Mouse (Mus musculus) heart, postnatal 0 days (tissue): ENCODE measurements around the gene Got2. TPM values are rescaled to one million over a fixed set of nuclear protein-coding genes. Genes with fewer than 3 reads are reported as not detected.
"Not testable (repeated sequence)": the region's sequence is repeated elsewhere in the genome, so short reads cannot be mapped to it uniquely, and the experiment has no call there.

ENCODE experiments used
- ATAC-seq: fragments of 200-750 bp; cut with Nextera tagmentation; 2 replicates; pipeline ENCODE4 v1.8.0; 2017; ENCODE audit warnings: low read depth, moderate number of reproducible peaks, moderate library complexity; ENCODE audit not compliant: insufficient read depth
- DNase-seq: peaks from one replicate; pipeline ENCODE4 v3.0.0-alpha.2; 2016; ENCODE audit warnings: low spot score
- H3K27ac ChIP-seq: fragments of 300-500 bp; sonication (generic); 2 replicates; pipeline ENCODE4 v1.5.1; 2014; ENCODE audit warnings: low read depth, mild to moderate bottlenecking
- H3K27me3 ChIP-seq: fragments of 300-500 bp; sonication (generic); 2 replicates; pipeline ENCODE4 v1.6.1; 2014; ENCODE audit warnings: low read length, mixed read lengths; ENCODE audit not compliant: control insufficient read depth, insufficient read depth
- H3K36me3 ChIP-seq: fragments of 300-500 bp; sonication (generic); replicated peaks from 2 replicates; pipeline ENCODE4 v1.6.1; 2014; ENCODE audit warnings: low read length, mixed read lengths; ENCODE audit not compliant: control insufficient read depth, insufficient read depth
- H3K4me1 ChIP-seq: fragments of 300-500 bp; sonication (generic); 2 replicates; pipeline ENCODE4 v1.6.1; 2014; ENCODE audit warnings: antibody characterized with exemption; ENCODE audit not compliant: control insufficient read depth, insufficient read depth
- H3K4me2 ChIP-seq: fragments of 300-500 bp; sonication (generic); 2 replicates; pipeline ENCODE4 v1.6.1; 2014; ENCODE audit warnings: low read depth, mild to moderate bottlenecking, low read length, moderate library complexity
- H3K4me3 ChIP-seq: fragments of 300-500 bp; sonication (generic); 2 replicates; pipeline ENCODE4 v1.5.1; 2014; ENCODE audit warnings: low read depth, low read length
- H3K9ac ChIP-seq: fragments of 300-500 bp; sonication (generic); replicated peaks from 2 replicates; pipeline ENCODE4 v1.6.1; 2014; ENCODE audit warnings: low read depth, low read length, mixed read lengths
- H3K9me3 ChIP-seq: fragments of 300-500 bp; sonication (generic); replicated peaks from 2 replicates; pipeline ENCODE4 v1.6.1; 2016; ENCODE audit warnings: low read length; ENCODE audit not compliant: control insufficient read depth
- CTCF ChIP-seq: IDR thresholded peaks from 2 replicates; pipeline ENCODE4 v1.5.1; 2016; ENCODE audit warnings: antibody characterized with exemption, control low read depth, low read depth
- EP300 ChIP-seq: IDR thresholded peaks from 2 replicates; pipeline ENCODE4 v1.6.1; 2016; ENCODE audit warnings: antibody characterized with exemption, low read depth
- WGBS: fragments of 180-500 bp; shearing (Covaris S2); extraction: QIAGEN DNeasy Blood & Tissue Kit; methylation state at CpG from one replicate; pipeline ENCODE4 v1.1.7; 2014; 5-methylcytosine and 5-hydroxymethylcytosine counted together
- polyA plus RNA-seq: library from polyadenylated mRNA; unstranded; fragments of >200 nt; fragmentation: Nextera tagmentation; extraction: Ambion mirVana; gene quantifications from 2 replicates; pipeline ENCODE4 v1.2.1, GENCODE M21; 2015
- total RNA-seq: library from RNA; depleted of rRNA; stranded (reverse); fragments of >200 nt; gene quantifications from 2 replicates; pipeline ENCODE4 v1.2.3, GENCODE M21; 2014; ENCODE audit warnings: low replicate concordance

The Got2 gene
- total and polyA plus RNA-seq, 2 experiments from 2014 or later = 617 to 624 TPM

DNA sequence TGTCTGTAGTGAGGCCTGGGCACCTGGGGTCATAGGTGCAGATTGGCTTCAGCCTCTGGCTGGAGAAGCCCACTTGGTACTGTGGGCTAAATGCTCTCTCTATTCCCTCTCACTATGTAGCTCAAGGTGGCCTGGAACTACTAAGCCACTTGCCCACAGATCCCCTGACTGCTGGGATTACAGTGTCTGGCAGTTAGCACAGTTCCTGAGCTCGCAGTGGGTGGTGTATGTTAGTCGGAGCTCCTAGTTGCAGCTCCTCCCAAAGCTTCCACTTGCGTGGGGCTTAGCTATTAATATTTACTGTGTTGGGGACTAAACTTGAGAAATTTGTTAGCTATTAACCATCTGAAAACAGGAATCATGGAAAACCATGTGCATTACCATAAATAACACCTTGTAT, 6.8 kb downstream of the Got2 start:
- no peak for ATAC-seq
- TF ChIP-seq CTCF (no peak), EP300 (no peak)
- DNase-seq = no peak
- peaks cover 10% of the 10 kb centered on the region for H3K36me3 ChIP-seq
- WGBS = 52% methylated on average over 3 of the region's 3 CpGs
- H3K27ac ChIP-seq = no peak overlapping the region
- H3K9ac ChIP-seq = 0 out of 2 replicates have a peak overlapping the region, but pooled peaks have one; percentile 7
- no peak overlapping the region for H3K4me3 ChIP-seq
- no peak overlapping the region for H3K4me2 ChIP-seq
- no peaks in the 10 kb centered on the region for H3K27me3 ChIP-seq
- peaks cover 24% of the 10 kb centered on the region for H3K4me1 ChIP-seq
- H3K9me3 ChIP-seq = no peaks in the 10 kb centered on the region

DNA sequence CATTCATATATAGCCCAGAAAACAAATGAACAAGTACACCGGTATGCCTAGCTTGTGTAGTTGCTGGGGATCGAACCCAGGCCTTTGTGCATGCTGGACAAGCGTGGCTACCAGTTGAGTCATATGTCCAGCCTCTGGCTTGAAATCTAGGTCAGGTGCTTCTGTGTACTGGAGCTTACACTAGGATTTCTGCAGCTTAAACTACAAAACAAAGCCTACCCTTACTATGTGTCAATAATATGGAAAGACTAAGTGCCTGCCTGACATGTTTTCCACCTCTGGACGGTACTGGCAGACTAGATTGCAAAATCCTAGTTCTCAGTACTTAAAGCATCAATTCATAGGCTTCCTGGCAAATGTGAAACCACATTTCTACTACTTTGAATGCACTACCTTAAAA, 8.5 kb downstream of the Got2 start:
- Histone ChIP-seq H3K9ac (no peak overlapping the region), H3K27me3 (no peaks in the 10 kb centered on the region), H3K27ac (no peak overlapping the region), H3K4me2 (no peak overlapping the region), H3K4me1 (0 out of 2 replicates have a peak, but pooled peaks cover 11% of the 10 kb centered on the region), H3K36me3 (peaks cover 24% of the 10 kb centered on the region), H3K4me3 (no peak overlapping the region), H3K9me3 (no peaks in the 10 kb centered on the region)
- ATAC-seq (no peak), DNase-seq (no peak)
- WGBS = 83% methylated on average over 4 of the region's 4 CpGs
- no peak for TF ChIP-seq EP300
- no peak for TF ChIP-seq CTCF

DNA sequence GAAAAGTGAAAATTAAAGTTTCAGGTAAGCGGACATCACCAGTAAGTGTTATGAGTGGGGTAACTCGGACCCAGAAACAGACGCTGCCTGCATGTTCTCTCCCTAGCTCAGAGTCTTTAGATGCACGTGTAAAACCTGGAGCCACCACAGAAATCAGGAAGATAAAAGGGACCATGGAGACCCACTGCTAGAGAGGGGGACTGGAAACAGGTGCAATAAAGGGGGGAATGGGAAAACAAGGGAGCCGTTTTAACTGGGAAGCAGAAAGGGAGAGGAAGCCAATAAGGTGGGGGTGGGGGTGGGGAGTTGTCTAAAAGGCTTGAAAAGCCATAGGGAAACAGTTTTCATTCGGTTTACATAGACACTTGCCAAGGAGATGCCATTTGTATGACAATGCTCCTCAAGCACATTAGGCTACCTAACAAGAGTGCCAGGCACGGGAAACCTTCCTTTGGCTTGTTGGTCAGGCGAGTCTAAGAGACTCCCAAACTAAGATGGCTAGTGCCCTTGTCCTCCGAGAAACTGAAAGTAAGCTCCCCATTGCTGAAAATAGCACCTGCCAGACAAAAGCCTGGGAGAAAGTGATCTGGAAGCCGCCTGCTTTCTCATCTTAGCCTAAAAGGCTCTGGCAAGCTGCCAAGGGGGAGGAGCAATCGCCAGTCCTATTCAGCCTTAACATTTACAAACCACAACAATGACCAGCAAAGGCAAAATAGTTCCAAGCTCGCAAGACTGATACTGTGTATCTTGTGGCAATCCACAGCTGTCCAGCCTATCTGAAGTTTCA, 10.0 kb downstream of the Got2 start:
- peaks cover 38% of the 10 kb centered on the region for H3K36me3 ChIP-seq
- H3K9ac ChIP-seq = peak overlapping the region; percentile 45; the same call in 1 of the 2 replicates
- DNase-seq = peak; percentile 58
- no peaks in the 10 kb centered on the region for H3K27me3 ChIP-seq
- 31% methylated on average over 12 of the region's 12 CpGs for WGBS
- H3K4me3 ChIP-seq = peak overlapping the region; percentile 42
- peak overlapping the region; percentile 81 for H3K27ac ChIP-seq
- H3K9me3 ChIP-seq = no peaks in the 10 kb centered on the region
- H3K4me2 ChIP-seq = peak overlapping the region; percentile 60
- ATAC-seq = peak; percentile 31; the same call in 1 of the 2 replicates
- TF ChIP-seq EP300 = no peak
- no peak for TF ChIP-seq CTCF
- 0 out of 2 replicates have a peak, but pooled peaks cover 8% of the 10 kb centered on the region for H3K4me1 ChIP-seq

DNA sequence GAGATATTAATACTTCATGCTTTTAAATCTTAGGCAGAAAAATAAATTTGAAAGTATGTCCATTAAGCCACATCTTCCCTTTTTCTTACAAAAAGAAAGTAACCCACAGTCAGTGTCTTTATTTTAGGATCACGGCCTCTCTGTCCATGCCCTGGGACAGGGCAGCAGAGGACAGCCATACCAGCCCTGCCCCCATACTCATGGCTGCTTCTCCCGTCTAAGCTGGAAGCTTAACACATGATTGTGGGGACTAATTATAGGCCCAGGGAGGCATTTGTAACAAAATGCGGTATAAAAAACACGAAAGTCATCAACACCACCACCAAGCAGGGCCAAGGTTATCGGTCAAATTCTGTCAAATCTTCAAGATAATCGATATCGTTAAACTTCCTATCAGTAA, 13.1 kb downstream of the Got2 start:
- Histone ChIP-seq H3K4me3 (no peak overlapping the region), H3K9me3 (no peaks in the 10 kb centered on the region), H3K27ac (peak overlapping the region; percentile 72), H3K27me3 (no peaks in the 10 kb centered on the region), H3K4me2 (no peak overlapping the region), H3K36me3 (peaks cover 69% of the 10 kb centered on the region), H3K4me1 (0 out of 2 replicates have a peak, but pooled peaks cover 8% of the 10 kb centered on the region), H3K9ac (no peak overlapping the region)
- WGBS = 69% methylated on average over 7 of the region's 7 CpGs
- ATAC-seq = peak; percentile 79
- no peak for DNase-seq
- no peak for TF ChIP-seq EP300
- TF ChIP-seq CTCF = no peak

DNA sequence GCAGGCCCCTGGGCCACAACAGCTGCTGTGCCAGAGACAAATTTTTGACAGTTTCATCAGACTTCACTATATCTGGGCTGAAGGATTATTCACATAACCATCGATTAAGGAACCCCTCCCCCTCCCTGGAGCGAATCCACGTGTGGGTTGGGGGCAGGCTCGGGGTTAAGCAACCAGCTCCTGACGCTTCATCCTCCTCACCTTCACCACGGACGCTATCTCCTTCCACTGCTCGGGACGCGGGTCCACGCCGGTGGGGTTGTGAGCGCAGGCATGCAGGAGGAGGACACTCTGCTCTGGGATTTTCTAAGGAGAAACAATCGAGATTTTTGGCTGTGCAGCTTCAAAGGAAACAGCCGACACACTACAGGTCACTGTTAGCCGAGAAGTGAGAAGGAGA, 16.7 kb downstream of the Got2 start:
- no peak overlapping the region for H3K9ac ChIP-seq
- no peaks in the 10 kb centered on the region for H3K27me3 ChIP-seq
- ATAC-seq = no peak
- TF ChIP-seq EP300 (no peak), CTCF (no peak)
- H3K36me3 ChIP-seq = peaks cover 96% of the 10 kb centered on the region
- H3K4me3 ChIP-seq = no peak overlapping the region
- H3K4me2 ChIP-seq = no peak overlapping the region
- H3K27ac ChIP-seq = no peak overlapping the region
- WGBS = 88% methylated on average over 16 of the region's 16 CpGs
- no peaks in the 10 kb centered on the region for H3K4me1 ChIP-seq
- H3K9me3 ChIP-seq = no peaks in the 10 kb centered on the region
- DNase-seq = no peak

DNA sequence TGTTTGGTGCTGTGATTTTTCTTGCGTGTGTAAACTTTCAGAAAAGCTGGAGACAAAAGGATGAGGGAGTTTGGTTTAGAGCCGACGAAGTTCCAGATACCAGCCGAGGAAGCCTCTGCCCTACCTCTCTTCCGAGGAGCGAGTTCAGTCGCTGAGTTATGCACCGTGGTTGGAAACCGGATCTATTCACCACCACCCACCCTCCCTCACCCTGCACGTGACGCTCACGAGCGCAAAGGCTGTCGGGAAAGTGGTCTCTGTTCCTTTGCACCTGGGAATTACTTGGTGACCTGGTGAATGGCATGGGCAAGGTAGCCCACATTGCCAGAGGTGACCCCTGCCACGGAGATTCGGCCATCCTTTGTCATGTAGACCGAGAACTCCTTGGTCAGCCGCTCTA, 23.5 kb downstream of the Got2 start:
- not testable (repeated sequence) for H3K4me2 ChIP-seq, ATAC-seq, DNase-seq, H3K27ac ChIP-seq, H3K4me3 ChIP-seq, H3K4me1 ChIP-seq, H3K9me3 ChIP-seq, H3K27me3 ChIP-seq, H3K9ac ChIP-seq
- H3K36me3 ChIP-seq = peaks cover 52% of the 10 kb centered on the region
- WGBS = 92% methylated on average over 17 of the region's 18 CpGs

DNA sequence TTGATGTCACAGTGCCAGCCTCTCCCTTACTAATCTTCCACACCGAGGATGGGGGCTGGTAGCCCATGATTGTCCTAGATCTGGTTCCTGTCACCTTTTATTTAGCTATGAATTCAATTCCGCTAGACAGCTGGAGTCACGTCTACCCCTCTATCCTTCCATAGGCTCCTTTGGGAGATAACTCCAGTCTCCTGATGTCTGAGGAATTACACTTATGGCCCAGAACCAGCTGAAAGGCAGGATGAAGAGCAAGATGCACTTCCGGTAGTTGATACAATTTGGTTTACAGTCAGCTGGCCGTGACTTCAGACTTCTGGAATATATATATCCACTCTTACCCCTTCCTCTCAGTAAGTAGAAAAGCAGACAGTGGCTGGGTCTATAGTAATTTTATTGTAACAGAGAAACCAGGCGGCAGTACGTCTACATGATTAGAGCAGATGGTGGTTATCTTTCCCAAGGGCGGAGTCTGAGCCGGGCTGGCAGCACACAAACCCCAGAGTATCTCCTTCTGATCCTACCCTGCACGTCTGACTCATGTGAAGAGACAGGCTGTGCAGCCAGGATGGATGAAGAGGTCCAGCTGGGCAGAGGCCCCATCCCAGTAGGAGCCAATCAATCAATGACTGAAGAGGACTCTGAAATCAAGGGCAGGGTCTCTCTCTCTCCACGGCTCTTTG, 24.4 kb downstream of the Got2 start:
- not testable (repeated sequence) for H3K9ac ChIP-seq, H3K4me3 ChIP-seq, DNase-seq, H3K4me2 ChIP-seq, H3K9me3 ChIP-seq, H3K4me1 ChIP-seq, H3K27me3 ChIP-seq, H3K27ac ChIP-seq
- WGBS = 60% methylated on average over 10 of the region's 11 CpGs
- ATAC-seq = 0 out of 2 replicates have a peak, but pooled peaks have one; percentile 24
- H3K36me3 ChIP-seq = peaks cover 42% of the 10 kb centered on the region
